9 mouse cellular contexts compared by ENCODE assay signal in genomic region chr11:68553981-68554471, GRCm38 (mm10). TPM values are rescaled to one million over a fixed set of nuclear protein-coding genes. Genes with fewer than 3 reads are reported as not detected.
DNase-seq lines count a peak whose midpoint lies in the region; ATAC-seq lines count a peak whose summit lies in the region.
"Had no signal": no experiment of that assay in that cellular context is flagged by ENCODE, and none has a peak within 500 bp of the region (broad histone marks: within the 10 kb centered on the region; RNA-seq: fewer than 3 reads in every experiment).

No protein-coding gene starts in this region.

- peaks cover 27% of the 10 kb centered on the region for H3K27me3 ChIP-seq in embryonic facial prominence, embryonic 10.5 days (replicated peaks; ENCODE audit: low read depth, poor library complexity, severe bottlenecking)
- H3K27me3 ChIP-seq in forebrain, embryonic 10.5 days (ENCODE audit: poor library complexity, severe bottlenecking): peaks cover 33% of the 10 kb centered on the region

- H3K9me3 ChIP-seq in embryonic facial prominence, embryonic 10.5 days: no peaks in the 10 kb centered on the region
- H3K9me3 ChIP-seq in forebrain, embryonic 10.5 days: no peaks in the 10 kb centered on the region

- peak; percentile 40 for DNase-seq in gastrocnemius, adult 18-20 months (ENCODE audit: low spot score)
- no peak for DNase-seq in gastrocnemius, adult 8-10 months (ENCODE audit: low spot score in 2 of 2)
- DNase-seq in right cerebral cortex, postnatal 14 days: peak; percentile 56
- DNase-seq in right cerebral cortex, adult 18-20 months: no peak
- peak; percentile 26 for DNase-seq in embryonic facial prominence, embryonic 10.5 days (ENCODE audit: low spot score)
- peak; percentile 56 to 75 for DNase-seq in lung, postnatal 4 days
- DNase-seq in forebrain, embryonic 10.5 days (ENCODE audit: extremely low spot score, low spot score): no peak

- no peak overlapping the region for H3K27ac ChIP-seq in embryonic facial prominence, embryonic 10.5 days (replicated peaks)
- no peak overlapping the region for H3K27ac ChIP-seq in forebrain, embryonic 10.5 days

- 44% methylated on average over 8 of the region's 8 CpGs for WGBS in embryonic facial prominence, embryonic 10.5 days
- 46% methylated on average over 8 of the region's 8 CpGs for whole genome bisulfite sequencing in forebrain, embryonic 10.5 days

- H3K36me3 ChIP-seq in embryonic facial prominence, embryonic 10.5 days (replicated peaks): no peaks in the 10 kb centered on the region
- H3K36me3 ChIP-seq in forebrain, embryonic 10.5 days (replicated peaks): no peaks in the 10 kb centered on the region

- H3K4me1 ChIP-seq in embryonic facial prominence, embryonic 10.5 days: peaks cover 10% of the 10 kb centered on the region
- H3K4me1 ChIP-seq in forebrain, embryonic 10.5 days: peaks cover 8% of the 10 kb centered on the region

- no peak for ATAC-seq in inflammation-experienced regulatory T-cells, adult 6 months

- no peak overlapping the region for H3K4me3 ChIP-seq in embryonic facial prominence, embryonic 10.5 days
- H3K4me3 ChIP-seq in forebrain, embryonic 10.5 days: no peak overlapping the region

RNA-seq across cellular contexts. Expression of gene Mfsd6l, which starts 2.0 kb away (rescaled TPM):
- not detected for total RNA-seq in gastrocnemius, adult 18-20 months (2021)
- total RNA-seq in gastrocnemius, adult 8-10 months (2022): not detected
- 0.39 and 0.50 TPM in 2 replicates for polyA plus RNA-seq in embryonic facial prominence, embryonic 10.5 days (2016; fragmentation: Nextera tagmentation; extraction: Ambion mirVana)
- polyA plus RNA-seq in forebrain, embryonic 10.5 days (2016; fragmentation: Nextera tagmentation; extraction: Ambion mirVana): 0.22 TPM in 1 of 2 replicates, not detected in the other
- not detected for polyA plus RNA-seq in inflammation-experienced regulatory T-cells, adult 6 months (2017; shearing (Covaris generic))
- total RNA-seq: hematopoietic stem cell, adult 5-6 weeks had no signal

RNA-seq across cellular contexts. Expression of gene Ccdc42, which starts 32.8 kb away (rescaled TPM):
- not detected for total RNA-seq in gastrocnemius, adult 18-20 months (2021)
- total RNA-seq in gastrocnemius, adult 8-10 months (2022): not detected
- polyA plus RNA-seq in embryonic facial prominence, embryonic 10.5 days (2016; fragmentation: Nextera tagmentation; extraction: Ambion mirVana): 0.55 and 0.68 TPM in 2 replicates
- polyA plus RNA-seq in forebrain, embryonic 10.5 days (2016; fragmentation: Nextera tagmentation; extraction: Ambion mirVana): 1.1 and 1.6 TPM in 2 replicates
- not detected for polyA plus RNA-seq in inflammation-experienced regulatory T-cells, adult 6 months (2017; shearing (Covaris generic))
- total RNA-seq: hematopoietic stem cell, adult 5-6 weeks had no signal

RNA-seq across cellular contexts. Expression of gene Pik3r6, which starts 51.2 kb away (rescaled TPM):
- 1 to 10 TPM in 1 of 2 experiments, under 1 TPM in 1; 0.82 to 1.2 TPM for total RNA-seq in gastrocnemius, adult 18-20 months (2021)
- 1 to 10 TPM in 1 of 4 experiments, under 1 TPM in 3; 0.58 to 1.2 (median 0.74) TPM for total RNA-seq in gastrocnemius, adult 8-10 months (2022)
- polyA plus RNA-seq in embryonic facial prominence, embryonic 10.5 days (2016; fragmentation: Nextera tagmentation; extraction: Ambion mirVana): 1.7 and 1.8 TPM in 2 replicates
- polyA plus RNA-seq in forebrain, embryonic 10.5 days (2016; fragmentation: Nextera tagmentation; extraction: Ambion mirVana): 1.3 and 1.9 TPM in 2 replicates
- polyA plus RNA-seq in inflammation-experienced regulatory T-cells, adult 6 months (2017; shearing (Covaris generic)): not detected

Comparison
In these comparisons a context has a peak if more than half of its experiments do, and no peak if none do; other contexts are left out.
1. DNase-seq: peak in gastrocnemius, adult 18-20 months (single experiment), right cerebral cortex, postnatal 14 days (single experiment), embryonic facial prominence, embryonic 10.5 days (single experiment) and lung, postnatal 4 days (2 of 2); none in gastrocnemius, adult 8-10 months (0 of 2), right cerebral cortex, adult 18-20 months (single experiment) and forebrain, embryonic 10.5 days (single experiment).